Mouse (Mus musculus) gastrocnemius, adult 2 months (tissue): ENCODE measurements at regions not wholly inside any gene's neighbourhood (a gene's known extent, or its start where the extent isn't known, plus 50 kb on each side); places are given as distances from the start of the nearest gene placed in this dataset.

Experiments
- DNase-seq: peaks from one replicate; pipeline ENCODE4 v3.0.0; 2022
- H3K27ac ChIP-seq: fragments of 200-600 bp; 2 replicates; pipeline ENCODE4 v1.8.1; 2022; ENCODE audit warnings: mild to moderate bottlenecking
- H3K4me3 ChIP-seq: fragments of 200-600 bp; 2 replicates; pipeline ENCODE4 v1.8.1; 2022; ENCODE audit warnings: mild to moderate bottlenecking, moderate library complexity
- CTCF ChIP-seq: fragments of 200-600 bp; IDR thresholded peaks from 2 replicates; pipeline ENCODE4 v1.8.1; 2022; ENCODE audit warnings: antibody characterized with exemption, mild to moderate bottlenecking, moderate library complexity
- intact Hi-C: fragments of 180-260 bp; cut with DNase I; formaldehyde crosslinking; loops from one replicate; pipeline ENCODE4 v1.15.1; 2025

DNA sequence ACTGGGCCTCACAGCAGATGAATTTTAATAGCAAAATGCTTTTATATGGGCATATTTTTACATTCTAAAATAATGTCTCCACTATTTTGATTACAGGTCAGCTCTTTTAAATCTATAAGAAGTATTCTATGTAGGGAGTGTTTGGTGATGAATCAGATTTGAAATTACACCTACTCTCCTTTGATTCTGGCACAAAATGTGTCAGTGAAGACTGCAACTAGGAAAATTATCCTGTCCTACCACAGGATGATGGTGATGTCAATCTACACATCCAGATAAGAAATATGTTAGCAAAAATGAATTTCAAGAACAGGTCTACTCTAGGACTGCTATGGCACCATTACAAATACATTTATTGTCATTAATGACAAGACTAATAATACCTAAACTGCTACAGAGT, 60.9 kb upstream of the Acyp2 start:
- intact Hi-C loops: no loop called here

GRCm38 (mm10) chr11:30720803-30721202, 50.7 kb upstream of the Psme4 start:
- intact Hi-C loops: no loop called here
- Histone ChIP-seq H3K27ac (peak overlapping the region; percentile 90), H3K4me3 (peak overlapping the region; percentile 32)
- DNase-seq: peak; percentile 56
- TF ChIP-seq CTCF: no peak

More for the DNA sequence above, 60.9 kb upstream of the Acyp2 start:
- no peak overlapping the region for H3K4me3 ChIP-seq
- no peak overlapping the region for H3K27ac ChIP-seq
- DNase-seq: no peak
- no peak for TF ChIP-seq CTCF
